Mouse (Mus musculus): ENCODE measurements around the gene Hist1h2bm.
"Not testable (repeated sequence)": the region's sequence is repeated elsewhere in the genome, so short reads cannot be mapped to it uniquely, and the experiment has no call there.

Gene Hist1h2bm

DNA sequence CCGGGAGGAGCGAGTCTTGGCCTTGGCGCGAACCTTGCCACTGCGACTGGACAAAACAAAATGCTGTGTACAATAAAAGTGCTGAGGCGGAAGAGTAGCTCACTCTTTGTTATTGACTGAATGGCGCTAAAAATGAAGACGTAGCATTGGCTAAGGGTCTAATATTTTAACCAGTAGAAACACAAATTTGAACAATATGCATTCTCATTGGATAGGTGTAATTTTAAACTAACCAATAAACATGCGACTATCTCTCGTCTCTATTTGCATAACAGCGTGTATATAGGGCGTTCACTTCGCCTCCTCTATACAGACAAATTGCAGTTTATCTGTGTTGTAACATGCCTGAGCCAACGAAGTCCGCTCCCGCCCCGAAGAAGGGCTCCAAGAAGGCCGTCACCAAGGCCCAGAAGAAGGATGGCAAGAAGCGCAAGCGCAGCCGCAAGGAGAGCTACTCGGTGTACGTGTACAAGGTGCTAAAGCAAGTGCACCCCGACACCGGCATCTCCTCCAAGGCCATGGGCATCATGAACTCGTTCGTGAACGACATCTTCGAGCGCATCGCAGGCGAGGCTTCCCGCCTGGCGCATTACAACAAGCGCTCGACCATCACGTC, at the start of gene Hist1h2bm:
TSS of gene Hist1h2bm (plus strand) at position 288 of the 616 bp plus-strand sequence.
- DNase-seq: peak; percentile 68 to 75

DNA sequence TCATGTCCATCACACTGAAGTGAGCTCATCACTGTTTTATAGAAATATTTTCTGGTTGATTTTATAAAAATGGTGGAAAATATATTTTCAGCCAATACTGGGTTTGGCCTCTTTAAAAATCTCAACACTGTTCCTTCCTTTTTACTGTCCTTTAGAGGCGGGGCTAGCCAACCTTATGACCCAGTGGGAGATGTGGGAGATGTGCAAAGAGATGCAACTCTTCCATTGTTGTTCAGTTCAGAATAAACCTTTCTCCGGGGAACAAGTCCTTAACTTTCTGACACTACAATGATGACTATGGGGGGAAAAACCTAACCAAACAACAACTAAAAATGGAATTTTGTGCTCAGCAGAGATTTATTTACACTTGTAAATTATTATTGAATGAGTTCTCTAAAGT, 44.5 kb upstream of the Hist1h2bm start, which contains the start of gene Olfr1360:
TSS of gene Olfr1360 (minus strand) at position 101 of the 400 bp plus-strand sequence.
- DNase-seq: no peak

DNA sequence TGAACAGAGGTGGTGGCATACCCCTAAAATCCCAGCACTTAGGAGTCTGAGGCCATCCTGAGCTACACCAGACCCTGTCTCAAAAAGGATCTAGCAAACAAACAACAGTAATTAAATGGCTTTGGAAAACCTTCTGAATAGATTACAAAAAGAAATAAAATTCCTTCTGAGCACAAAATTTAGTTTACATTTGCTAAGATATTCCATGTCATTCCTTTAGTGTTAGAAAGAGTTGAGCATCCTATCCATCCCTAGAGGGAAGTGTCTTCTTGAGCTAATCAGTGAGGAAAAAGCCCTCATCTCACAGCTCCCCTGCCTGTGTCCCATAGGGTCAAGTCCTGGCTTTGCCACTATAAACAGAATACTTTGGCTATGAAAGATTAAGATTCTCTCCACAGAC, 24.0 kb upstream of the Hist1h2bm start, which contains the start of gene Olfr1359:
TSS of gene Olfr1359 (plus strand) at position 301 of the 400 bp plus-strand sequence.
- DNase-seq: no peak

DNA sequence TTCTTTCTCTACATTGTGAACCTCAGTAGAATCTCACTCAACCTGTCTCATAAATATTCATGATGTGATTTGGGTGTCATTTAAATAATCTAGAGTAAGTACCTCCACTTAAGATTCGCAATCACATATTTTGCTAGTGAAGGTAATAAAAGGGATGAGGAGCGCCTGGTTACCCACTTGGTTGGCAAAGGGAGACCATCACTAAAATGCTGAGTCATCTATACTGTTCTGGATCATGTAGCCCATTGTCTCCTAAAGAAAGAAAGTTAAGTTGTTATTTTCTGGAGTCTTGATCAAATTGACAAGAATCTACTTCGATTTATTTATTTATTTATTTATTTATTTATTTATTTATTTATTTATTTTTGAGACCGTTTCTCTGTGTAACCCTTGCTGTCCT, 15.2 kb upstream of the Hist1h2bm start:
- DNase-seq: no peak

DNA sequence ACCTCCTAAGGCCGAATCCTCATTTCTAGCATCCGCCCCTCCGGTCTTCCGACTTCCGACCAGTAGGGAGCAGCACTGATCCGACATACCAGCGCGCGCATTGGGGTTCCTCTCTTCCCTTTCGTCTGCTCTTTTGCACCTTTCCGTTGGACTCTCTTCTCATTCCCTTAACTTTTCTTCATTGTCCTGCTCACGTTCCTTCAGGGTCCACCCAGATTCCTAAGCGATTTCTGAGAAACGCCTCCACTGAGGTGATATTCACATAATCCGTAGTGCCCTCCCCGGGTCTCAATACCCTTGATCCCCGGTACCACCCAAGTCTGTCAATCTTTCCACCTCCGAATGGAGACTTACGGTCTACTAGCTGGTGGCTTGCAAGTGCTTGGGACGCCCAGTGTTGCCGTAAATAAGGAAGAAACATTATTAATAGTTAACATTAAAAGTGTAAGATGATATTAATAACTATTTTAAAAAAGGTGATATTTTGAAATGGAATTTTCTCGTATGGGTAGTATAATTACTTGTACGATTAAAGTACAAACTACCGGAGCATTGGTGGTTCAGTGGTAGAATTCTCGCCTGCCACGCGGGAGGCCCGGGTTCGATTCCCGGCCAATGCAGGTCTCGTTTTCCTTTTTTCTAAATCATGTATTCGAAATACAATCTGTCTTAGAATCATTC, 11.7 kb upstream of the Hist1h2bm start:
- peak; percentile 88 to 92 for DNase-seq

DNA sequence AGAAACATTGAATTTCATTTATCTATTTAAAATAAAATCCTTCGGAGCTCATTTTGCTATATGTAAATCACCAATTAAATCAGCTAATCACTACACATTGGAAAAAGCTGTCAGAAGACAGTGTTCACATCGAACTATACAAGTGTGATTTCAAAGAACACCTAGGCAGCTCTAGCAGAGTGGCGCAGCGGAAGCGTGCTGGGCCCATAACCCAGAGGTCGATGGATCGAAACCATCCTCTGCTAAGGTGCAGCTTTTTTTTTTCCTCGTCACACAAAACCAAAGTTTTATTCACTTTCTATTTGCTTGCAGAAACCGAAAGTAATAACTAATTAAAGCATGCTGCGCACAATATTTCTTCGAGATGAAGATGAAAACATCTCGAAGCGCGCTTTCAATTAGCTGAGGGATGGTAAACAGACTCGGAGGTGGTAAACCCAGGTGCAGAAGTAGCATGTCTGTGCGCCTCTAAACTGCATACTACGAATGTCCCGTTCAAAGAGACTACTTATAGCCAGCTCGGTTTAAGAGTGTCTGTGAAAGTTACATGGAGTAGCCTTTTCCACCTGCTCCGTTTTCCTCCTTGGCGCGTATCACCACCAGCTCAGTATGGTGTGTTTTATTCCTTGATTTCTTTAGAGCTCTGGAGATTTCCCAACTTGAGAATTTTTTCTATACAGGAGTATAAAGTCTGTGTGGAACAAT, 10.9 kb upstream of the Hist1h2bm start:
- DNase-seq: peak; percentile 81

DNA sequence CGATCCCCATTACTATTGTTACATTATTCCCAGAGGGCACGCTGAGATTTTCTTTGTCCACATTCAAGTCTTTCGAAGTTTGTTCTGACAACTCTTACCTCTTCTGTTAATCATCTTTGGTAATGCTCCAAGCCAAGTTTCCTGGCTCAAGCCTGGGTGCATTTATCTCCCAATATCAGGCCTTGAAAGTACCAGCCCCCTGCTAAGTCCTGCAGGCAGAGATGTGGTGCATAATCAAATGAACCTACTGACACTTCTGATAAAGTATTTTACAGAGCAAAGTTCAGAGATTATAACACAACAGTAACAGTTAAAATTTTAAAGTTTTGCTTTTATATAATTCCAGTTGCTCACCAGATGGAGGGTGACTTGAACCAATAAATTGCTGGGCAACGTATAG, 10.1 kb upstream of the Hist1h2bm start:
- DNase-seq: no peak

DNA sequence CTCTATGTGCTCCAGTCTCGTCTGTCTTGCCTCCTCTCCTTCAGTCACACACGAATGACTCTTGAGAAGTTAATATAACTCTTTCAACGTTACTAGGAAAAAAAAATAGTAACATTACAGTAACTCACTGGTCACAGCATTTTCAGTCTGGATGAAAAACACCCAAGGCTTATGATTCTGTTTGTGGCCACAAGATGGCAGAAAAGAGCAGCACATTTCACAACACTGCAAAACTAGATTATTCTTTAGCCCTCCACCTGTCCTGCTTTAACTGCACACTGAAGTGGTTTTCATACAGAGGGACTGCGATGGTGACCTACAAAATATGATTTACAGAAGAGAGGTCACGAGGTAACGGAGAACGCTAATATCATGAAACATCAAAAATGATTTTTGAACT, 7.1 kb upstream of the Hist1h2bm start:
- DNase-seq: peak; percentile 53 to 60

DNA sequence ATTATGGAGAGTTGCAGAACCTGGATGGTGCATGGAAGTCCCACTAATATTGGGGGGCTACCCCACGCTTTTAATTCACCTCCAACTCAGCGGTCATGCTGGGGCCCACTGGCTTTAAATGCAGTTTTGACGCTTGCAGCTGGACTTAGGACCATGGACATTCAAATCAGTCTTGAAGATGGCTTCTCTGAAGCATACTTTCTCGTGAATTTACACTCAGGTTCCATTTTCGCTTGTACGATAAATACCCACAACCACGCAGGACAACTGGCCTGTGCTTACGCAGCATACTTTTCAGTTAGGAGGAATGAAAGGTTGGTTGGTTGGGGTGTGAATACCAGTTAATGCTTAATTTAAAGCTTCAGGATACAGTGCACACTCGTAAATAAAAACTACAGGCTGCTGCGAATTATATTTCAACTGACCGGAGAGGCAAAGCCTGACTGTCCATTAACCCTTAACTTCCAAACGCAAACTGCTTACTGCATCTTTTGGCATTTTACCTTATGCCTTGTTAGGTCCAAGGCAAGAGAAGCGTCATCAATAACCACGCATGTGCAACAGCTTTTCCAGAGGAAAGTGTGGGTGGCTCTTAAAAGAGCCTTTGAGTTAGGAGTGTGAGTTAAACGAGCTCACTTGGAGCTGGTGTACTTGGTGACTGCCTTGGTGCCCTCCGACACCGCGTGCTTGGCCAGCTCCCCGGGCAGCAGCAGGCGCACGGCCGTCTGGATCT, 6.5 kb upstream of the Hist1h2bm start:
- DNase-seq: no peak

DNA sequence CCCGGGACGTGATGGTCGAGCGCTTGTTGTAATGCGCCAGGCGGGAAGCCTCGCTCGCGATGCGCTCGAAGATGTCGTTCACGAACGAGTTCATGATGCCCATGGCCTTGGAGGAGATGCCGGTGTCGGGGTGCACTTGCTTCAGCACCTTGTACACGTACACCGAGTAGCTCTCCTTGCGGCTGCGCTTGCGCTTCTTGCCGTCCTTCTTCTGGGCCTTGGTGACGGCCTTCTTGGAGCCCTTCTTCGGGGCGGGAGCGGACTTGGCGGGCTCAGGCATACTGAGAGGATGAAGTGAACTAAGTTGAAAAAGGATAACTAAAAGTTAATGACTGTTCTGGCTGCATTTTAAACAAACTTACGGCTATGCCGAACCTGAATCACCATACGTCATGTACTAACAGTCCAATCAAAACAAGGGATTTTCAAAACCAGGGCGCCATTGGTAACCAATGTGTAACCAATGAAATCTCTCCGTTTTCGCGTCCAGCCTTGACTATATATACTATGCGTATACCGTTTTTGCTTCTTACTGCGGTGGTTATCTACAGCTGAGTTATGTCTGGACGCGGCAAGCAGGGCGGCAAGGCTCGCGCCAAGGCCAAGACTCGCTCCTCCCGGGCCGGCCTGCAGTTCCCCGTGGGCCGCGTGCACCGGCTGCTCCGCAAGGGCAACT, 5.8 kb upstream of the Hist1h2bm start, which contains the start of the genes Hist1h2bl and Hist1h2ai:
TSS of gene Hist1h2bl (minus strand) at position 280 of the 676 bp plus-strand sequence.
TSS of gene Hist1h2ai (plus strand) at position 559 of the 676 bp plus-strand sequence.
- peak; percentile 75 to 81 for DNase-seq

DNA sequence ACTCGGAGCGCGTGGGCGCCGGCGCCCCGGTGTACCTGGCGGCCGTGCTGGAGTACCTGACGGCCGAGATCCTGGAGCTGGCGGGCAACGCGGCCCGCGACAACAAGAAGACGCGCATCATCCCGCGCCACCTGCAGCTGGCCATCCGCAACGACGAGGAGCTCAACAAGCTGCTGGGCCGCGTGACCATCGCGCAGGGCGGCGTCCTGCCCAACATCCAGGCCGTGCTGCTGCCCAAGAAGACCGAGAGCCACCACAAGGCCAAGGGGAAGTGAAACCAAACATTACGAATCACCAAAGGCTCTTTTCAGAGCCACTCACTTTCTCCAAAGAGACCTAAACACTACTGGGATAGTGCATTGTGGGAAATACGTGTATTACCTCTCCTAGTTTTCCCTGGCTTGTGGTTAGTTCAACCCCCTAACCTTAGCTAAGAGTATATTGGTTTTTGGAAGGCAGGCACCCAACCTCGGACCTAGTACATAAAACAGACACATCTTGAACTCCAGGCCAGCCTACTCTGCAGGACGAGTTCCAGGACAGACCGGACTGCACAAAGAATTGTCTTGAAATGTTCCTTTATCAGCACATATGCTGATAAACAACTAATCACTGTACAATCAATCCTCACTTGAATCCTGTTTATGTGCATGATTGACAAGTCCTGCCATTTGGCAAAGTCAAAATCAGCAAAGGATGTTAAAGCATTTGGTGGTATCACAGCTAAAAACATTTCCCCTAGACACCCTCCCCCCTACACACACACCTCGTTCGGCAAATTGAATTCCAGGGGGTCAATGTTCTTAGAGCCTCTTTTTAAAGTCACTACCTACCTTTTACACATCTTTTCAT, 5.1 kb upstream of the Hist1h2bm start:
- peak in 1 of 2 experiments; percentile 11 for DNase-seq

DNA sequence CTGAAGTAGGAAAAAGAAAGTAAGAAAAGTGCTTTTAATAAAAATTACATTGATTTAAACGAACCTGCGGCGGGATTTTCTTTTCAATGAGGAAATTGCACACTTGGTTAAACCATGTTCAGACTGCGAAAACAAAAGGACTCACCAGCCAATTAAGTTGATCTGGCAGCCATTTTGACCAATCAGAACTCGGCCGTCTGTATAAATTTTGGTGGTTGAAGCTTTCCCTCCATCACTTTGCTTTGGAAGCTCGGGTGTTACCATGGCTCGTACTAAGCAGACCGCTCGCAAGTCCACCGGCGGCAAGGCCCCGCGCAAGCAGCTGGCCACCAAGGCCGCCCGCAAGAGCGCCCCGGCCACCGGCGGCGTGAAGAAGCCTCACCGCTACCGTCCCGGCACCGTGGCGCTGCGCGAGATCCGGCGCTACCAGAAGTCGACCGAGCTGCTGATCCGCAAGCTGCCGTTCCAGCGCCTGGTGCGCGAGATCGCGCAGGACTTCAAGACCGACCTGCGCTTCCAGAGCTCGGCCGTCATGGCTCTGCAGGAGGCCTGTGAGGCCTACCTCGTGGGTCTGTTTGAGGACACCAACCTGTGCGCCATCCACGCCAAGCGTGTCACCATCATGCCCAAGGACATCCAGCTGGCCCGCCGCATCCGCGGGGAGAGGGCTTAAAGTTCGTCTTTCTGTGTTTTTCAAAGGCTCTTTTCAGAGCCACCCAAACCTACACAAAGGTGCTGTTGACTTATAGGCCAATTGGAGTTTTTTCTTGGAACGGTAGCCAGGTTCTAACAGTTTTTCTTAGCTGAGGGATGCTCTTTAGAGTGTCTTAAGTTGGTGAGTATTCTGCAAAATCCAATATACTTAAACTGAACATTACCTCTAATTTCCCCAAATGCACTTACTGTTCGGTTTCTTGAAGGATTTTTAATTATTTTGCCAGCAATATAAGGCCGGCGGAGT, 4.2 kb upstream of the Hist1h2bm start, which contains the start of gene Hist1h3h:
TSS of gene Hist1h3h (plus strand) at position 263 of the 961 bp plus-strand sequence.
- DNase-seq: peak; percentile 83 to 85

DNA sequence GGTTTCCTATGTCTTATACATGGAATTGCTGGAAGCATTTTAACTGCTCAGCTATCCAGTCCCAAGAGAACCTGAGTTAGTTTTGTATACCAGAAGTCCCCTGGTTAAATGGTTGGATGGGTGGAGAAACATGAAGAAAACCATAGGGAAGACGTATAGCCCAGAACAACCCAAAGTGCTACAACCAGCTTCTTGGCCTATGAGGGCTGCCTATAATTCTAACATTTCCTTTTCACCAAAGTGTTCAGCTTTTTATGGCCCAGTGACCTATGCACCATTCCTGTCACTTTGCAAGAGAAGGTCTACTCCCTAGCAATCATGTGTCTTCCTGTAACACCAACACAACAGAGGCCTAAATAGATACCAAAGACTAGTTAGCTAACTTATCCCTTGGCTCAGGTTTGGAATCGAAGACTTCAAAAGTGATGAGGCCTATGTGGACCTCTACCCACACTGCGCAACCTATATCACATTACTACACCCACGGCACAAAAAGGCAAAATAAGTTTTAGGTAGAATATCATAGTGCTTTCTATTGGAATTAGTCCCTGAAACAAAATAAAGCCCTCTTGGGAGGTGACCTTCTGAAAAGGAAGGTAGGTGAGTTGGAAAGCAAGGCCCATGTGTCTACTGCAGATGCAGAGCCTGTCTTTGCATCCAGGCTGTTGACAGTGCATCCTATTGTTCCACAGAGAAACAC, 3.3 kb upstream of the Hist1h2bm start:
- DNase-seq: no peak

DNA sequence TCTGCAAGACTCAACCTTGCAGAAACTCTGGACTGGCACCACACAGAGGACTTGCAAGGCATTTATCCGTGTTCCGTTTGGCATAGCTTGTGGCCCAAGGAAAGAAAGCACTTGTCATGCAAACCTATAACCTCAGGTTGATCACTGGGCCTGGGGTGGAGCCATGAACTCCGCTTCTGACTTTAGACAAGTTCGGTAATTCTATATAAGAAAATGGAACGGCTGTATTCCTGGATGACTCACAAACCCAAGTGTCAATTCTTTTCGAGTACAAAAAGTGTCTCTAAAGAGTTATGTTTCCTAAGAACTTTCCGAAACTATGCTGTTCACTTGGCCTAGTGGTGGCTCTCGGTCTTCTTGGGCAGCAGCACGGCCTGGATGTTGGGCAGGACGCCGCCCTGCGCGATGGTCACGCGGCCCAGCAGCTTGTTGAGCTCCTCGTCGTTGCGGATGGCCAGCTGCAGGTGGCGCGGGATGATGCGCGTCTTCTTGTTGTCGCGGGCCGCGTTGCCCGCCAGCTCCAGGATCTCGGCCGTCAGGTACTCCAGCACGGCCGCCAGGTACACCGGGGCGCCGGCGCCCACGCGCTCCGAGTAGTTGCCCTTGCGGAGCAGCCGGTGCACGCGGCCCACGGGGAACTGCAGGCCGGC, 612 bp upstream of the Hist1h2bm start:
- not testable (repeated sequence) for DNase-seq

DNA sequence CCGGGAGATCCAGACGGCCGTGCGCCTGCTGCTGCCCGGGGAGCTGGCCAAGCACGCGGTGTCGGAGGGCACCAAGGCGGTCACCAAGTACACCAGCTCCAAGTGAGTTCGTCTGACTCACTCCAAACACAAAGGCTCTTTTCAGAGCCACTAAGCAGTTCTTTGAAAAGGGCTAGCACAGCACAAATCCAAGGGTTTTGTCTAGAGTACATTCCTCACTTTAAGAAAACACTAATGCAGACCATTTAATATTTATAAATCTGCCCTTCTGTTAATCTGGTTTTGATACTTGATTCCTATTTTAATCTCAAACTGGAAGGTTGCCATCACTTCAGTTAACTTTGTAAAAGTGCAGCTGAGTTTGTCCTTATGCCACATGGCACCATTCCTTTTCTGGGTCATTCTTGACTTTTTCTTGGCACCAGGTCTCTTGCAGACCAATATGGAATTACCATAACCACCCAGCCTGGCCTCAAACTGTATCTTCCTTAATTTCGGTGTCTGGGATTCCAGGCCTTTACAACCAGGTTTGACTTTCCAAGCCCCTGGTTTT, 605 bp downstream of the Hist1h2bm start:
- no peak for DNase-seq

DNA sequence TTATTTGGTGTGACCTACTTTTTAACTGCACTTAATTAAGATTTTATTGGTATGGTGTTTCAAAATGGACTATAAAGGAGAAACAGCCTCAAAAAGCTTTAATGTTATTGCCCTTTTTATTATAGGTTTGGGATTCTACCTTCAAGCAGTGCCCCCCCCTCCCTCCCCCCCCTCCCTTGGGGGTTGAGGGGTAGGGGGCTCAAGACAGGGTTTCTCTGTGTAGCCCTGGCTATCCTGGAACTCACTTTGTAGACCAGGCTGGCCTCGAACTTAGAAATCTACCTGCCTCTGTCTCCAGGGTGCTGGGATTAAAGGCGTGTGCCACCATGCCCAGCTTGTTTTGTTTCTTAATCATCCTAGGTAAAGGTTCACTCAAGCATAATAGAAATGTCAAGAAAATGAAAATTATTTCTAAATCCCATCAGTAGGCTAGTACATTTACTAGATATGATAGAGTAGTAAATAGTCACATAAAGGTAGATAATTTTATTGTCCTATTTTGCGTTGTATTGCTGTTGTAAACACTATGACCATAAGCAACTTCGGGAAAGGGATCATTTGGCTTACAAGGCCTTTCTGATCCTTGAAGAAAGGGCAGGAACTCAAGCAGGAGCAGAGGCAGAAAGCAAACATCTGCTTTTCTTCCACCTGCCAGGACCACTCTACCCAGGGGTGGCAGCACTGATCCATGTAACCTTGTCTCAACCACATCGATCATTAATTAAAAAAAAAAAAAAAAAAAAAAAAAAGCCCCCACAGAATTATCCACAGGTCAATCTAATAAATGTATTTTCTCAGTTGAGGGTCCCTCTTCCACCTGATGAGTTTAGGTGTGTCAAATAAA, 1.4 kb downstream of the Hist1h2bm start:
- DNase-seq: peak; percentile 23 to 47

DNA sequence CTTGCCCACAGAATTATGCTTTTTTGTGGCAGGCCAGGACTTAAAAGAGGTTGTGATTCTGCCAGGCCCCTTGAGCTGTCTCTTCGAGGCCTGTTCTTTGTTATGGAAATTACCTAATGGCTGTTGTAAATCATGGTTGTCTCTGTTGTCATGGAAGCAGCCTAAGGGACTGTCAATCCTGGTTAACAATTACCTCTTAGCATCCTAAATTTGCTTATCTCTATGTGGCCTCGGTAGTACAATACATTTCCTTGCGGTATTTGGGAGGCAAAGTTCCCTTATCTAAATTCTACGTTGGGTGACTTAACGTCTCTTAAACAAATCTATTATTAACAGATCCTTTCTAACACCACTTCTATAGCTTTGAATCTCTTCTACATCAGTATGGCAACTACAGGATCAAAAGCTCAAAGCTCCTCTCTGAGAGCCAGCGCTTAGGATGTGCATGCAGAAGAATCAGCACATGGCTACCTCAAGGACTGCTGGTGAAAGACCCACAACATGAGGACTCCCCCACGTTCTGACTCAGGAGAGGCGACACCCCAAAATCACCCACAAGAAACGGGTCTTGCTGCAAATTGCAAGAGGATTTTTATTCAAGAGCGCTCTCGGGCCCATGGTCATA, 6.2 kb downstream of the Hist1h2bm start:
- no peak for DNase-seq

Measured in thymus, postnatal 36 days (tissue).